Mouse (Mus musculus) midbrain, postnatal 0 days (tissue): ENCODE data around the gene Mvb12a. TPM values are rescaled to one million over a fixed set of nuclear protein-coding genes. Genes with fewer than 3 reads are reported as not detected.

ENCODE experiments used
- ATAC-seq: fragments of 200-750 bp; cut with Nextera tagmentation; 2 replicates; pipeline ENCODE4 v1.8.0; 2017; ENCODE audit warnings: moderate number of reproducible peaks, mild to moderate bottlenecking, moderate TSS enrichment, moderate library complexity; ENCODE audit not compliant: low FRiP score
- DNase-seq: peaks from one replicate; pipeline ENCODE4 v3.0.0-alpha.2; 2015; ENCODE audit warnings: low spot score
- H3K27ac ChIP-seq: fragments of 300-500 bp; sonication (generic); 2 replicates; pipeline ENCODE4 v1.5.1; 2014; ENCODE audit warnings: low read depth, mild to moderate bottlenecking, low read length, mixed read lengths
- H3K27me3 ChIP-seq: fragments of 300-500 bp; sonication (generic); 2 replicates; pipeline ENCODE4 v1.6.1; 2014; ENCODE audit warnings: low read length, control low read depth, mixed read lengths; ENCODE audit not compliant: insufficient read depth
- H3K36me3 ChIP-seq: fragments of 300-500 bp; sonication (generic); 2 replicates; pipeline ENCODE4 v1.6.1; 2014; ENCODE audit warnings: low read length, control low read depth, mixed read lengths; ENCODE audit not compliant: insufficient read depth
- H3K4me1 ChIP-seq: fragments of 300-500 bp; sonication (generic); 2 replicates; pipeline ENCODE4 v1.6.1; 2014; ENCODE audit warnings: mild to moderate bottlenecking, control low read depth, antibody characterized with exemption, low read length, mixed read lengths; ENCODE audit not compliant: insufficient read depth
- H3K4me2 ChIP-seq: fragments of 300-500 bp; sonication (generic); 2 replicates; pipeline ENCODE4 v1.6.1; 2014; ENCODE audit warnings: low read depth, mild to moderate bottlenecking, low read length, mixed read lengths; ENCODE audit not compliant: poor library complexity, severe bottlenecking
- H3K4me3 ChIP-seq: fragments of 300-500 bp; sonication (generic); 2 replicates; pipeline ENCODE4 v1.5.1; 2014; ENCODE audit warnings: low read depth, mild to moderate bottlenecking, low read length, moderate library complexity
- H3K9ac ChIP-seq: fragments of 300-500 bp; sonication (generic); replicated peaks from 2 replicates; pipeline ENCODE4 v1.6.1; 2014; ENCODE audit warnings: mild to moderate bottlenecking, low read length, moderate library complexity, mixed read lengths; ENCODE audit not compliant: poor library complexity, severe bottlenecking
- H3K9me3 ChIP-seq: fragments of 300-500 bp; sonication (generic); 2 replicates; pipeline ENCODE4 v1.6.1; 2016; ENCODE audit warnings: low read length, control low read depth
- CTCF ChIP-seq: IDR thresholded peaks from 2 replicates; pipeline ENCODE4 v1.5.1; 2016; ENCODE audit warnings: antibody characterized with exemption, mild to moderate bottlenecking
- WGBS: fragments of 180-500 bp; shearing (Covaris S2); extraction: QIAGEN DNeasy Blood & Tissue Kit; methylation state at CpG from one replicate; pipeline ENCODE4 v1.1.7; 2014; 5-methylcytosine and 5-hydroxymethylcytosine counted together
- polyA plus RNA-seq: library from polyadenylated mRNA; unstranded; fragments of >200 nt; fragmentation: Nextera tagmentation; extraction: Ambion mirVana; gene quantifications from 2 replicates; pipeline ENCODE4 v1.2.1, GENCODE M21; 2015
- total RNA-seq: library from RNA; depleted of rRNA; stranded (reverse); fragments of >200 nt; gene quantifications from 2 replicates; pipeline ENCODE4 v1.2.3, GENCODE M21; 2014

Mvb12a gene
- total and polyA plus RNA-seq, 2 experiments from 2014 or later: 77.4 to 81.4 TPM

DNA sequence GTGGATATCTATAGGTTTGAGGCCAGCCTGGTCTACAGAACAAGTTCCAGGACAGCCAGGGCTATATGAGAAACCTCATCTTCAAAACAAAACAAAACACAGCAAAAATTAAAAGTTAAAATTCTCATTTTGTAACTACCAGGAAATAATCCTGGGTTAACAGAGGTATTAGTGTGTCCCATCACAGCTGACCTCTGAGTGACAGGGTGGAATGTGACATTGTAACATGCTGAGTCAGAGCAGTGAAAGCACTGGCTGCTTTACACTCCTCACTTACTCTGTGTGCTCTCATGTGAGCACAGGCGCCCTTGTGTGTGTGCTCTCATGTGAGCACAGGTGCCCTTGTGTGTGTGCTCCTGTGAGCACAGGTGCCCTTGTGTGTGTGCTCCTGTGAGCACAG, 32.3 kb downstream of the Mvb12a start:
- no peaks in the 10 kb centered on the region; the same call in 1 of the 2 replicates for H3K36me3 ChIP-seq
- no peak overlapping the region for H3K27ac ChIP-seq
- H3K4me1 ChIP-seq: peaks cover 4% of the 10 kb centered on the region; the same call in 1 of the 2 replicates
- ATAC-seq (no peak), DNase-seq (no peak)
- no peaks in the 10 kb centered on the region for H3K9me3 ChIP-seq
- no peak overlapping the region for H3K4me2 ChIP-seq
- no peak overlapping the region for H3K4me3 ChIP-seq
- TF ChIP-seq CTCF: no peak
- no peak overlapping the region for H3K9ac ChIP-seq
- WGBS: 71% methylated on average over 1 of the region's 1 CpGs
- no peaks in the 10 kb centered on the region for H3K27me3 ChIP-seq

DNA sequence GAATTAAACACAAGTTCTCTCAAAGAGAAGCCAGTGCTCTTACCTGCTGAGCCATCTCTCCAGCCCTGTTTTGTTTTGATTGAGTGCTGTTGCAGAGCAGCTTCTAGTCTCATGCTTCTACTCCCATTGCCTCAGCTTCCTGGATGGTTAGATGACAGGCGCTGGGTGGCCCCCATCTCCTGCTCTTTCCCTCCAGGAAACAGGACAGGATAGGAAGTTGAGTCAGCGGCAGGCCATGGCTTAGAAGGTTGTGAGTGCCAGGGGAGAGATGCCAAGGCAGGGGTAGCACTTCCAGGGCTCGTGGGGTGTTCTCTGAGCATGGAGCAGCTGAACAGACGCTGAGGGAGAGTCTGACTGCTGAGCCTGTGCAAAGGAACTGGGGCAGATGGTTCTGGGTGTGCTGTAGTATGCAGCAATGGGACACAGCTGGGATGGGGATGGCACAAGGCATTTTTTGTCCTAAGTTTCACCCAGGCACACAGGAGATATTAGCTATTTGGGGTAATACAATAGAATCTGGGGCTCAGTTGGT, 35.2 kb downstream of the Mvb12a start:
- H3K27me3 ChIP-seq: no peaks in the 10 kb centered on the region
- no peak for DNase-seq
- no peaks in the 10 kb centered on the region for H3K9me3 ChIP-seq
- H3K4me1 ChIP-seq: no peaks in the 10 kb centered on the region
- WGBS: 72% methylated on average over 4 of the region's 4 CpGs
- H3K27ac ChIP-seq: no peak overlapping the region
- H3K4me3 ChIP-seq: no peak overlapping the region
- ATAC-seq: no peak
- H3K36me3 ChIP-seq: peaks cover 12% of the 10 kb centered on the region
- H3K4me2 ChIP-seq: no peak overlapping the region
- H3K9ac ChIP-seq: no peak overlapping the region
- no peak for TF ChIP-seq CTCF

DNA sequence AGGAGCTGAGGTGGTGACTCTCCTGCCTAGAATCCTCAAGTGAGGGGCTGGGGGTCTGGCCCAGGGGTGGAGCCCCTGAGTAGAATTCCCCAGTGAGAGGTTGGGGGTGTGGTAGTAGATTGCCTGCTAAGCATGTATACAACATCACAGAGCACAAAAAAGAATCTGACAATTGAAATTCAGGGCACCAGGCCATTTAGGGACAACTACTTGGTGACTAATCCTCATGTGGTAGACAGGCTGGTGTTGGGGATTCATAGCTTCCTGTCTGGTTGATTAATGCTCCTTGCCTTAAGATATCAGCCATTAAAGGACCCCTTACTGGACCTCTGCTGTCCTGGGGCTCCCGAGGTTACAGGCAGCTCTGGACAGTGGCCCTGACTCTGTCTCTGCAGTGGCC, 36.3 kb downstream of the Mvb12a start:
- WGBS: 78% methylated on average over 1 of the region's 1 CpGs
- ATAC-seq: no peak

GRCm38 (mm10) chr8:71579476-71579875, 36.8 kb downstream of the Mvb12a start:
- ATAC-seq (no peak), DNase-seq (no peak)
- Histone ChIP-seq H3K4me2 (no peak overlapping the region), H3K4me3 (no peak overlapping the region), H3K27ac (no peak overlapping the region), H3K9me3 (no peaks in the 10 kb centered on the region), H3K27me3 (no peaks in the 10 kb centered on the region), H3K9ac (no peak overlapping the region), H3K36me3 (peaks cover 21% of the 10 kb centered on the region), H3K4me1 (no peaks in the 10 kb centered on the region)
- 78% methylated on average over 14 of the region's 14 CpGs for WGBS
- TF ChIP-seq CTCF: no peak

More for the DNA sequence above, 36.3 kb downstream of the Mvb12a start:
- no peak overlapping the region for H3K4me2 ChIP-seq
- no peak for TF ChIP-seq CTCF
- no peak overlapping the region for H3K27ac ChIP-seq
- H3K9me3 ChIP-seq: no peaks in the 10 kb centered on the region
- H3K9ac ChIP-seq: no peak overlapping the region
- peaks cover 17% of the 10 kb centered on the region for H3K36me3 ChIP-seq
- H3K4me3 ChIP-seq: no peak overlapping the region
- H3K27me3 ChIP-seq: no peaks in the 10 kb centered on the region
- no peaks in the 10 kb centered on the region for H3K4me1 ChIP-seq
- no peak for DNase-seq

DNA sequence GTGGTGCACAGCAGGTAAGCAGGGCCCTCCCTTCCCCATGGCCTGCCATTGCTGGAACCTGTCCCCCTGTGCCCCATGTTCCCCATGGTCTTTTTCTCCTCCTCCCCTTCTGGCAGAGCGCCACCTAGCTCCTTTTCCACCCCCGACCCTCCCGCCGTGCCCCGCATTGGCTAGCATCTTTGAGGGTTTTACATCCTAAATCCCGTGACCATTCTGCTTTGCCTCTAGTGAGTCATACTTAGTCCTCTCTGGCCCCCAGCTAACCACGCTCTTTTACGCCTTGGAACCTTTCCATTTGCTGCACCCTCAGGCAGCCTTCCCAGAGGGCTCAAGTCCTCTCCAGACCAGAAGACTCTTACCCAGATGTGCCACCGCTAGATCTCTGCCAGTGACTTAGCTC, 37.5 kb downstream of the Mvb12a start:
- WGBS: 24% methylated on average over 9 of the region's 9 CpGs
- Histone ChIP-seq H3K4me3 (no peak overlapping the region), H3K4me1 (no peaks in the 10 kb centered on the region), H3K36me3 (peaks cover 29% of the 10 kb centered on the region), H3K27me3 (no peaks in the 10 kb centered on the region), H3K27ac (no peak overlapping the region), H3K9ac (no peak overlapping the region), H3K4me2 (no peak overlapping the region), H3K9me3 (no peaks in the 10 kb centered on the region)
- ATAC-seq (no peak; the same call in 1 of the 2 replicates), DNase-seq (peak; percentile 39)
- no peak for TF ChIP-seq CTCF

DNA sequence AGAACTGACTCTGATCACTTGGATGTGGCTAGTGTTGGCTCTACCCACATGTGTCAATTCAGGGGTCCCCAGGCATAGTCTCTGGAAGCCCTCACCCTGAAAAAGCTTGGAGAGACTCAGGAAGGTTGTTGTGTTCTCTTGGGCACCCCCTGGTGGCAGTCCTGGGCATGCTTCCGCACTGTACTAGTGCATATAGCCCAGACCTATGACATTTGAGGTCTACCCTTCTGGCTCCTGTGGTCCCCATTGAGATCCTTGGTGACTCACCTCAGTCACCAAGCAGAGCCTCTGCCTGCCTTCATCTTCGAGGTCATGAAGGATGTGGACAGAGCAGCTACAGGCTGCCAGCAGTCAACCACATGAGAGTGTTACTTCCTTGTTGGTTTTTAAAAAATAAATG, 44.2 kb downstream of the Mvb12a start:
- WGBS: 74% methylated on average over 2 of the region's 2 CpGs
- 0 out of 2 replicates have a peak, but pooled peaks cover 4% of the 10 kb centered on the region for H3K4me1 ChIP-seq
- peaks cover 33% of the 10 kb centered on the region for H3K36me3 ChIP-seq
- H3K27me3 ChIP-seq: no peaks in the 10 kb centered on the region
- H3K27ac ChIP-seq: no peak overlapping the region
- peak; percentile 80 for TF ChIP-seq CTCF
- H3K4me3 ChIP-seq: no peak overlapping the region
- H3K9me3 ChIP-seq: no peaks in the 10 kb centered on the region
- DNase-seq (peak; percentile 54), ATAC-seq (no peak)
- no peak overlapping the region for H3K9ac ChIP-seq
- no peak overlapping the region for H3K4me2 ChIP-seq
